Mouse (Mus musculus): ENCODE data around the gene Dmpk. TPM values are rescaled to one million over a fixed set of nuclear protein-coding genes. Genes with fewer than 3 reads are reported as not detected.

Gene Dmpk
- polyA plus RNA-seq, 1 experiment from 2014 or later: 13.7 TPM

DNA sequence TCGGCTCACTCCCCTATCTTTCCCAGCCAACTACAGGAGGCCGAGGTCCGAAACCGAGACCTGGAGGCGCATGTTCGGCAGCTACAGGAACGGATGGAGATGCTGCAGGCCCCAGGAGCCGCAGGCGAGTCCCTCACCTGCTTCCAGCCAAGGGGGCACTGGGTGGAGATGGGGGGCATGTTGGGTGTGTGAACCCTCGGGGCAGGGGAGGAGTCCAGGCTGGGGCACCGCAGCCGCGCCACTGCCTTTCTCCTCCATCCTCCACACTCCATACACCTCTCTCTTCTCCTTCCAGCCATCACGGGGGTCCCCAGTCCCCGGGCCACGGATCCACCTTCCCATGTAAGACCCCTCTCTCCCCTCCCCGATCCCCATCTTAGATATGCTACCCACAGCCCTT lies 8.3 kb downstream of the Dmpk start:
- H3K4me1 ChIP-seq: peaks cover 52% of the 10 kb centered on the region
- peaks cover 16% of the 10 kb centered on the region for H3K27me3 ChIP-seq (replicated peaks)
- no peaks in the 10 kb centered on the region for H3K9me3 ChIP-seq
- H3K27ac ChIP-seq: no peak overlapping the region
- H3K36me3 ChIP-seq: peaks cover 40% of the 10 kb centered on the region
- peak overlapping the region; percentile 98 for H3K4me2 ChIP-seq (replicated peaks)
- ATAC-seq (ENCODE audit: low FRiP score, low read depth): no peak
- 23% methylated on average over 17 of the region's 17 CpGs for WGBS
- peak overlapping the region; percentile 35; the same call in 1 of the 2 replicates for H3K9ac ChIP-seq
- no peak overlapping the region for H3K4me3 ChIP-seq

GRCm38 (mm10) chr7:19092381-19093173 lies 8.9 kb downstream of the Dmpk start:
- Histone ChIP-seq H3K4me3 (peak overlapping the region; percentile 66), H3K4me1 (peaks cover 59% of the 10 kb centered on the region), H3K36me3 (peaks cover 39% of the 10 kb centered on the region), H3K9ac (peak overlapping the region; percentile 35), H3K27me3 (replicated peaks) (peaks cover 16% of the 10 kb centered on the region), H3K4me2 (replicated peaks) (peak overlapping the region; percentile 98), H3K9me3 (no peaks in the 10 kb centered on the region), H3K27ac (0 out of 2 replicates have a peak overlapping the region, but pooled peaks have one; percentile 2)
- peak; percentile 52 for ATAC-seq (ENCODE audit: low FRiP score, low read depth)
- 3% methylated on average over 38 of the region's 38 CpGs for WGBS

DNA sequence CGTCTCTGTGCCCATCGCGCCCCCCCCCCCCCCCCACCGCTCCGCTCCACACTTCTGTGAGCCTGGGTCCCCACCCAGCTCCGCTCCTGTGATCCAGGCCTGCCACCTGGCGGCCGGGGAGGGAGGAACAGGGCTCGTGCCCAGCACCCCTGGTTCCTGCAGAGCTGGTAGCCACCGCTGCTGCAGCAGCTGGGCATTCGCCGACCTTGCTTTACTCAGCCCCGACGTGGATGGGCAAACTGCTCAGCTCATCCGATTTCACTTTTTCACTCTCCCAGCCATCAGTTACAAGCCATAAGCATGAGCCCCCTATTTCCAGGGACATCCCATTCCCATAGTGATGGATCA lies 9.5 kb downstream of the Dmpk start:
- peak; percentile 59 for ATAC-seq (ENCODE audit: low FRiP score, low read depth)
- WGBS: under 1% methylated on average over 9 of the region's 15 CpGs
- peak overlapping the region; percentile 35 for H3K9ac ChIP-seq
- peak overlapping the region; percentile 2; the same call in 1 of the 2 replicates for H3K27ac ChIP-seq
- peaks cover 59% of the 10 kb centered on the region for H3K4me1 ChIP-seq
- H3K4me2 ChIP-seq (replicated peaks): peak overlapping the region; percentile 98
- no peaks in the 10 kb centered on the region for H3K9me3 ChIP-seq
- H3K36me3 ChIP-seq: peaks cover 36% of the 10 kb centered on the region
- H3K27me3 ChIP-seq (replicated peaks): peaks cover 16% of the 10 kb centered on the region
- peak overlapping the region; percentile 66 for H3K4me3 ChIP-seq

DNA sequence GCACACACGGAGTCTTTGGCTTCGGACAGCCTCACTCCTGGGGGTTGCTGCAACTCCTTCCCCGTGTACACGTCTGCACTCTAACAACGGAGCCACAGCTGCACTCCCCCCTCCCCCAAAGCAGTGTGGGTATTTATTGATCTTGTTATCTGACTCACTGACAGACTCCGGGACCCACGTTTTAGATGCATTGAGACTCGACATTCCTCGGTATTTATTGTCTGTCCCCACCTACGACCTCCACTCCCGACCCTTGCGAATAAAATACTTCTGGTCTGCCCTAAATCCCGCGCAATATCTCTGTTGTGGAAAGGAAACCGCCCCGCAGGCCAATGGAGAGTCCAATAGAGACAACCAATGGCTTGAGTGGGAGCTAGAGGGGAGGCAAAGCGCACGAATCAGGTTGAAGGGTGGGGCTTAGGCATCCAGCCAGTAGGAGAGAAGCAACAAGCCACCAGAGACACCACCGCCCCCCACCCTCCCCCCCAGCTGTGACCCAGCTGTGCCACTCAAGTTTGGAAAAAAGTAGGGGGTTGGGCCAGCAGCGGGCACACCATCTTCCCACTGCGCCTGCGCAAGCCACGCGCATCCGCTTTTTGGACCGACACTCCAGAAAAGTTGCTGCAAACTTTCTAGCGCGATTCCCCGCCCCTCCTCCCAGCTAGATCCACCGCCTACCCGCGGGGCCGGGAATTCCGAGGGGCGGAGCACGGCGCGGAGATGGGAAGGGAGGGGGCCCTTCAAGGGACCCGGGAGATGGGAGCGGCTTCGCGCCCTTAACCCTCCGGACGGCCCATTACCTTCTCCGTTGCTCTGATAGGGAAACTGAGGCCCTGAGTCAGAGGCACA lies 10.1 kb downstream of the Dmpk start:
- peaks cover 16% of the 10 kb centered on the region for H3K27me3 ChIP-seq (replicated peaks)
- H3K4me2 ChIP-seq (replicated peaks): peak overlapping the region; percentile 98
- H3K4me3 ChIP-seq: peak overlapping the region; percentile 66
- H3K4me1 ChIP-seq: peaks cover 59% of the 10 kb centered on the region
- peak; percentile 83 for ATAC-seq (ENCODE audit: low FRiP score, low read depth)
- H3K9ac ChIP-seq: peak overlapping the region; percentile 78
- no peaks in the 10 kb centered on the region for H3K9me3 ChIP-seq
- H3K36me3 ChIP-seq: peaks cover 32% of the 10 kb centered on the region
- WGBS: under 1% methylated on average over 45 of the region's 45 CpGs
- peak overlapping the region; percentile 54 for H3K27ac ChIP-seq

DNA sequence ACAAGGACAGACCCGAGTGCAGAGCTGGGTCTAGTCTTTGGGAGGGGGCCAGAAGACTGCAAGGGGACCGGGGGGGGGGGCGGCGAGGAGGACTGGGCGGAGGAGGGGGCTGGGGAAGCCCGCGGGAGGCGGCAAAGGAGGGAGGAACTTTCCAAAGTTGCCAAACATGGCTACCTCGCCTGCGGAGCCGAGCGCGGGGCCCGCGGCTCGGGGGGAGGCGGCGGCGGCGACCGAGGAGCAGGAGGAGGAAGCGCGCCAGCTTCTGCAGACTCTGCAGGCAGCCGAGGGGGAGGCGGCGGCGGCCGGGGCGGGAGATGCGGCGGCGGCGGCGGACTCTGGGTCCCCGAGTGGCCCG lies 10.8 kb downstream of the Dmpk start, which contains the start of gene Six5:
Gene Six5, plus strand, starts transcription at position 124 of the 355 bp plus-strand sequence.
- H3K9ac ChIP-seq: peak within 1 kb of the TSS; percentile 78
- peaks cover 59% of the 10 kb centered on the region for H3K4me1 ChIP-seq
- H3K36me3 ChIP-seq: peaks cover 32% of the 10 kb centered on the region
- peak within 1 kb of the TSS; percentile 54 for H3K27ac ChIP-seq
- H3K4me3 ChIP-seq: peak within 1 kb of the TSS; percentile 66
- peak; percentile 0; the same call in 1 of the 2 replicates for ATAC-seq (ENCODE audit: low FRiP score, low read depth)
- peaks cover 16% of the 10 kb centered on the region for H3K27me3 ChIP-seq (replicated peaks)
- H3K9me3 ChIP-seq: no peaks in the 10 kb centered on the region
- 2% methylated on average over 19 of the region's 36 CpGs for WGBS
- peak within 1 kb of the TSS; percentile 98 for H3K4me2 ChIP-seq (replicated peaks)

DNA sequence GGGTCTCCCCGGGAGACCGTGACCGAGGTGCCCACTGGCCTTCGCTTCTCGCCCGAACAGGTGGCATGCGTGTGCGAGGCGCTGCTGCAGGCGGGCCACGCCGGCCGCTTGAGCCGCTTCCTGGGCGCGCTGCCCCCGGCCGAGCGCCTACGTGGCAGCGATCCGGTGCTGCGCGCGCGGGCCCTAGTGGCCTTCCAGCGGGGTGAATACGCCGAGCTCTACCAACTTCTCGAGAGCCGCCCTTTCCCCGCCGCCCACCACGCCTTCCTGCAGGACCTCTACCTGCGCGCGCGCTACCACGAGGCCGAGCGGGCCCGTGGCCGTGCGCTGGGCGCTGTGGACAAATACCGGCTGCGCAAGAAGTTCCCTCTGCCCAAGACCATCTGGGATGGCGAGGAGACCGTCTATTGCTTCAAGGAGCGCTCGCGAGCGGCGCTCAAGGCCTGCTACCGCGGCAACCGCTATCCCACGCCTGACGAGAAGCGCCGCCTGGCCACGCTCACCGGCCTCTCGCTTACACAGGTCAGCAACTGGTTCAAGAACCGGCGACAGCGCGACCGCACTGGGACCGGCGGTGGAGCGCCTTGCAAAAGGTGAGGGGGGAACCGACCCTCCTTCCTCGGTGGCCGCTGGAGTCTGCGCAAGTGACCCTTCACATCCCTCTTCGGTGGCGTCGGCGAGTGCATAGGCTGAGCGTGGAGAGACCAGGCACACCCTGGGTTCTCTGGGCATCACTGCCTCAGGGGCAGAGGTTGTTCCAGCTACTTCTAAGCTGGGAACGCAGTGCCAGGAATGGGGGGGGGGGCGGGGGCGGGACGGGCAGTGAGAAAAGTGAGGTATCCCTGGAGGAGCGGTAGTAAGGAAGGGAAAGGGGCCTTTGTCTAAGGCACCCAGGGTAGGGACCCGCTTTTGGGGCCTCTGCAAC lies 11.4 kb downstream of the Dmpk start:
- no peak for ATAC-seq (ENCODE audit: low FRiP score, low read depth)
- WGBS: under 1% methylated on average over 85 of the region's 87 CpGs
- peak overlapping the region; percentile 54 for H3K27ac ChIP-seq
- no peaks in the 10 kb centered on the region for H3K9me3 ChIP-seq
- H3K4me1 ChIP-seq: peaks cover 59% of the 10 kb centered on the region
- peaks cover 26% of the 10 kb centered on the region for H3K36me3 ChIP-seq
- peak overlapping the region; percentile 66 for H3K4me3 ChIP-seq
- H3K4me2 ChIP-seq (replicated peaks): peak overlapping the region; percentile 98
- peak overlapping the region; percentile 78 for H3K9ac ChIP-seq
- H3K27me3 ChIP-seq (replicated peaks): peaks cover 16% of the 10 kb centered on the region

DNA sequence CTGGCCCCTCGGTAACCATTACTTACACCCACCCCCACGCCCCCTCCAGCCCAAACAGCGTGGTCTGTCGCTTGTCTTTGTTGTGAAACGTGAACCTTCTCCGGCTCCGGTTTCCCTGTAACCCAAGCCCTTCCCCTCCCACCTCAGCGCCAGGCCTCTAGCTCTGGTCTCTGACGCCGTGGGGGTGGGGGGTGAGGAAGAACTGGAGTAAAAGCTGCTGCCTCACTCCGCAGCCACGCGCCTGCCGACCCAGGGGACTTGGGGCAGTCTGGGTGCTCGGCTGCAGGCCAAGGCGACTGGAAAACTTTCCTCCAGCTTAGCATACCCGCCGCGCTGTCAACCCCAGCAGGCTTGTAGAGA lies 12.1 kb downstream of the Dmpk start:
- Histone ChIP-seq H3K4me2 (replicated peaks) (peak overlapping the region; percentile 98), H3K4me3 (peak overlapping the region; percentile 66), H3K27me3 (replicated peaks) (peaks cover 14% of the 10 kb centered on the region), H3K36me3 (peaks cover 20% of the 10 kb centered on the region), H3K9ac (peak overlapping the region; percentile 78), H3K4me1 (peaks cover 59% of the 10 kb centered on the region), H3K27ac (no peak overlapping the region), H3K9me3 (no peaks in the 10 kb centered on the region)
- ATAC-seq (ENCODE audit: low FRiP score, low read depth): no peak
- WGBS: under 1% methylated on average over 19 of the region's 19 CpGs

- peaks cover 16% of the 10 kb centered on the region for H3K36me3 ChIP-seq
- peak overlapping the region; percentile 78 for H3K9ac ChIP-seq
- peaks cover 59% of the 10 kb centered on the region for H3K4me1 ChIP-seq
- WGBS: 54% methylated on average over 5 of the region's 5 CpGs
- no peak for ATAC-seq (ENCODE audit: low FRiP score, low read depth)
- H3K27me3 ChIP-seq (replicated peaks): peaks cover 6% of the 10 kb centered on the region
- no peaks in the 10 kb centered on the region for H3K9me3 ChIP-seq
- H3K4me2 ChIP-seq (replicated peaks): peak overlapping the region; percentile 98
- H3K4me3 ChIP-seq: peak overlapping the region; percentile 66
- H3K27ac ChIP-seq: no peak overlapping the region
Observed at GRCm38 (mm10) chr7:19096421-19096976, 12.8 kb downstream of the Dmpk start.

GRCm38 (mm10) chr7:19097217-19097616 lies 13.6 kb downstream of the Dmpk start:
- no peak overlapping the region for H3K9ac ChIP-seq
- H3K9me3 ChIP-seq: no peaks in the 10 kb centered on the region
- H3K4me2 ChIP-seq (replicated peaks): peak overlapping the region; percentile 98
- H3K36me3 ChIP-seq: peaks cover 10% of the 10 kb centered on the region
- 78% methylated on average over 2 of the region's 2 CpGs for WGBS
- no peaks in the 10 kb centered on the region for H3K27me3 ChIP-seq (replicated peaks)
- no peak overlapping the region for H3K27ac ChIP-seq
- no peak overlapping the region for H3K4me3 ChIP-seq
- no peak for ATAC-seq (ENCODE audit: low FRiP score, low read depth)
- peaks cover 51% of the 10 kb centered on the region for H3K4me1 ChIP-seq

- H3K9ac ChIP-seq: no peak overlapping the region
- ATAC-seq (ENCODE audit: low FRiP score, low read depth): no peak
- peaks cover 7% of the 10 kb centered on the region; the same call in 1 of the 2 replicates for H3K36me3 ChIP-seq
- no peak overlapping the region for H3K27ac ChIP-seq
- no peaks in the 10 kb centered on the region for H3K9me3 ChIP-seq
- H3K4me1 ChIP-seq: peaks cover 45% of the 10 kb centered on the region
- H3K27me3 ChIP-seq (replicated peaks): no peaks in the 10 kb centered on the region
- no peak overlapping the region for H3K4me2 ChIP-seq (replicated peaks)
- H3K4me3 ChIP-seq: no peak overlapping the region
Observed at GRCm38 (mm10) chr7:19097863-19098262, 14.2 kb downstream of the Dmpk start.

DNA sequence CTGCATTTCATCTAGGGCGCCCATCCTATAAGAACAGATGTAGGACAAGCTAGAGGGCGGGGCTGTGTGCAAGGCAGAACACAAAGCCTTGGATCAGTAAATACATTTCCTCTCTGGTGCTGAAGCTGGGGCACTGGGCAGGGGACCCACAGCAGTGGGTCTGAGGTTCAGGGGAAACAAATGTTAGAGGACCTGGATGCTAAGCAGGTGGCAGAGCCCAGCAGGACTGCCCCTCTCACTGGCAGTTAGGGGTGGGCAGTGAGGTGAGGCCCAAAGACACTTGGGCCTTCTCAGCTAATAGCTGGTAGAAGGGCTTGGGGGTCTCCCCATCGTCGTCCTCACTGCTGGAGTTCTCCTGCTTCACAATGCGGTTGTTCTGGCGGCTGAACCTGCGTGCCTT lies 15.2 kb downstream of the Dmpk start:
- Histone ChIP-seq H3K9ac (no peak overlapping the region), H3K27ac (no peak overlapping the region), H3K36me3 (peaks cover 7% of the 10 kb centered on the region; the same call in 1 of the 2 replicates), H3K27me3 (replicated peaks) (no peaks in the 10 kb centered on the region), H3K4me2 (replicated peaks) (no peak overlapping the region), H3K4me1 (peaks cover 35% of the 10 kb centered on the region), H3K4me3 (no peak overlapping the region), H3K9me3 (no peaks in the 10 kb centered on the region)
- ATAC-seq (ENCODE audit: low FRiP score, low read depth): no peak
- WGBS: 63% methylated on average over 7 of the region's 7 CpGs

Measured in neural tube, embryonic 12.5 days (tissue).